In genomic region chr7:138472371-138472770, GRCm38 (mm10) we compare ENCODE assay signal across 19 mouse cellular contexts.
DNase-seq lines count a peak whose midpoint lies in the region; ATAC-seq and TF ChIP-seq lines count a peak whose summit lies in the region.
"Had no signal": no experiment of that assay in that cellular context is flagged by ENCODE, and none has a peak within 500 bp of the region (broad histone marks: within the 10 kb centered on the region; RNA-seq: fewer than 3 reads in every experiment).

No protein-coding gene starts in this region.

- no peak for TF ChIP-seq EP300 in liver, postnatal 0 days (IDR thresholded peaks at IDR 0.05; ENCODE audit: low read depth)

- H3K79me2 ChIP-seq in liver, adult 2 months (ENCODE audit: control insufficient read depth, insufficient read depth, low read length), result no peaks in the 10 kb centered on the region

- no peak overlapping the region for H3K4me2 ChIP-seq in heart, embryonic 12.5 days
- H3K4me2 ChIP-seq in liver, postnatal 0 days (ENCODE audit: low read depth, low read length), result no peak overlapping the region
- H3K4me2 ChIP-seq: embryonic facial prominence, embryonic 12.5 days; forebrain, embryonic 13.5 days; forebrain, embryonic 15.5 days had no signal

- no peak for ATAC-seq in heart, embryonic 12.5 days (ENCODE audit: insufficient number of reproducible peaks, low FRiP score)
- ATAC-seq in liver, postnatal 0 days, result no peak
- ATAC-seq: activated CD4-positive, CD25-positive, alpha-beta regulatory T cell, adult 4 months; CD4-positive, CD25-positive, alpha-beta regulatory T cell, adult 4 months; forebrain, embryonic 13.5 days; forebrain, embryonic 15.5 days had no signal

- no peak overlapping the region for H3K9ac ChIP-seq in heart, embryonic 12.5 days
- no peak overlapping the region for H3K9ac ChIP-seq in liver, adult 2 months (ENCODE audit: low read depth, low read length)
- no peak overlapping the region for H3K9ac ChIP-seq in liver, postnatal 0 days (replicated peaks)
- H3K9ac ChIP-seq: embryonic facial prominence, embryonic 12.5 days; forebrain, embryonic 13.5 days; forebrain, embryonic 15.5 days had no signal

- H3K4me3 ChIP-seq in heart, embryonic 12.5 days, result no peak overlapping the region
- H3K4me3 ChIP-seq in kidney, adult 2 months (ENCODE audit: insufficient read depth, low read depth, low read length), result no peak overlapping the region
- H3K4me3 ChIP-seq in liver, adult 2 months (ENCODE audit: insufficient read depth, low read depth, low read length), result no peak overlapping the region
- H3K4me3 ChIP-seq in liver, postnatal 0 days (ENCODE audit: low read depth, low read length), result no peak overlapping the region
- H3K4me3 ChIP-seq: embryonic facial prominence, embryonic 10.5 days; embryonic facial prominence, embryonic 12.5 days; forebrain, embryonic 13.5 days; forebrain, embryonic 15.5 days had no signal

- H3K27me3 ChIP-seq in heart, embryonic 12.5 days (replicated peaks), result no peaks in the 10 kb centered on the region
- no peaks in the 10 kb centered on the region for H3K27me3 ChIP-seq in kidney, adult 2 months (replicated peaks; ENCODE audit: control insufficient read depth, insufficient read depth, low read length)
- H3K27me3 ChIP-seq in liver, adult 2 months (ENCODE audit: control insufficient read depth, insufficient read depth, low read length), result no peaks in the 10 kb centered on the region
- H3K27me3 ChIP-seq in liver, postnatal 0 days (ENCODE audit: insufficient read depth, low read length), result no peaks in the 10 kb centered on the region
- H3K27me3 ChIP-seq: embryonic facial prominence, embryonic 12.5 days; forebrain, embryonic 13.5 days; forebrain, embryonic 15.5 days; Patski had no signal

- no peaks in the 10 kb centered on the region for H3K36me3 ChIP-seq in heart, embryonic 12.5 days
- H3K36me3 ChIP-seq in kidney, adult 2 months (ENCODE audit: control insufficient read depth, insufficient read depth, low read length), result no peaks in the 10 kb centered on the region
- H3K36me3 ChIP-seq in liver, adult 2 months (ENCODE audit: control insufficient read depth, insufficient read depth, low read length), result no peaks in the 10 kb centered on the region
- no peaks in the 10 kb centered on the region for H3K36me3 ChIP-seq in liver, postnatal 0 days (replicated peaks; ENCODE audit: insufficient read depth, low read length)
- H3K36me3 ChIP-seq: embryonic facial prominence, embryonic 10.5 days; embryonic facial prominence, embryonic 12.5 days; forebrain, embryonic 15.5 days; G1E had no signal

- no peak overlapping the region for H3K27ac ChIP-seq in heart, embryonic 12.5 days (ENCODE audit: poor library complexity, severe bottlenecking)
- H3K27ac ChIP-seq in kidney, adult 2 months (ENCODE audit: insufficient read depth, low read depth, low read length), result peak overlapping the region; percentile 91
- no peak overlapping the region for H3K27ac ChIP-seq in liver, adult 2 months (replicated peaks; ENCODE audit: insufficient read depth, low read depth, low read length)
- H3K27ac ChIP-seq in liver, postnatal 0 days (ENCODE audit: low read depth), result no peak overlapping the region
- H3K27ac ChIP-seq: embryonic facial prominence, embryonic 10.5 days; embryonic facial prominence, embryonic 12.5 days; forebrain, embryonic 13.5 days; forebrain, embryonic 15.5 days had no signal

- peaks cover 12% of the 10 kb centered on the region for H3K4me1 ChIP-seq in heart, embryonic 12.5 days (replicated peaks)
- H3K4me1 ChIP-seq in kidney, adult 2 months (ENCODE audit: control insufficient read depth, insufficient read depth, low read length), result peaks cover 18% of the 10 kb centered on the region
- H3K4me1 ChIP-seq in liver, adult 2 months (ENCODE audit: control insufficient read depth, insufficient read depth, low read length), result peaks cover 7% of the 10 kb centered on the region
- H3K4me1 ChIP-seq in liver, postnatal 0 days (ENCODE audit: insufficient read depth), result no peaks in the 10 kb centered on the region
- H3K4me1 ChIP-seq: embryonic facial prominence, embryonic 10.5 days; embryonic facial prominence, embryonic 12.5 days; forebrain, embryonic 13.5 days; forebrain, embryonic 15.5 days had no signal

- no peaks in the 10 kb centered on the region for H3K9me3 ChIP-seq in heart, embryonic 12.5 days (replicated peaks)
- no peaks in the 10 kb centered on the region for H3K9me3 ChIP-seq in liver, postnatal 0 days (ENCODE audit: low read length)
- H3K9me3 ChIP-seq: embryonic facial prominence, embryonic 10.5 days; embryonic facial prominence, embryonic 12.5 days; forebrain, embryonic 13.5 days; forebrain, embryonic 15.5 days had no signal

- DNase-seq in heart, adult 11 months, result peak; percentile 21
- DNase-seq in kidney, adult 2 months, result peak; percentile 67
- DNase-seq in kidney, adult 11 months, result no peak
- peak; percentile 63 for DNase-seq in liver, adult 2 months (ENCODE audit: extremely low read depth, low read depth, low spot score)
- no peak for DNase-seq in liver, postnatal 0 days
- DNase-seq: adrenal gland, adult 8-10 months; adrenal gland, postnatal 14 days; adrenal gland, postnatal 36 days; B cell, adult 2 months; cerebellum, adult 11-12 months had no signal

- TF ChIP-seq POLR2A in kidney, adult 2 months (IDR thresholded peaks at IDR 0.05; ENCODE audit: low read depth, low read length), result no peak
- no peak for TF ChIP-seq POLR2A in liver, adult 2 months (IDR thresholded peaks at IDR 0.05; ENCODE audit: extremely low read depth, insufficient read depth, low read length)

- WGBS in heart, embryonic 12.5 days, result 80% methylated on average over 5 of the region's 5 CpGs
- 69% methylated on average over 5 of the region's 5 CpGs for WGBS in kidney, adult 2 months
- 63% methylated on average over 5 of the region's 5 CpGs for WGBS in liver, adult 2 months
- 57% methylated on average over 5 of the region's 5 CpGs for WGBS in liver, postnatal 0 days (ENCODE audit: insufficient replicate concordance)

- no peak for TF ChIP-seq CTCF in kidney, adult 2 months (conservative IDR thresholded peaks at IDR 0.05; ENCODE audit: insufficient read depth, insufficient read length, low read depth, low read length)
- TF ChIP-seq CTCF in liver, adult 2 months (IDR thresholded peaks at IDR 0.05; ENCODE audit: low read depth, low read length), result no peak
- TF ChIP-seq CTCF in liver, postnatal 0 days (IDR thresholded peaks at IDR 0.05; ENCODE audit: low read depth), result no peak

Comparison
In these comparisons a context has a peak if more than half of its experiments do, and no peak if none do; other contexts are left out.
1. DNase-seq: peak in heart, adult 11 months (single experiment), kidney, adult 2 months (single experiment) and liver, adult 2 months (single experiment); none in kidney, adult 11 months (single experiment) and liver, postnatal 0 days (single experiment).